Mouse (Mus musculus) stomach, postnatal 0 days (tissue): ENCODE data around the gene Stk11ip.

Source experiments
- CTCF ChIP-seq: IDR thresholded peaks from 2 replicates; pipeline ENCODE4 v1.5.1; 2016; ENCODE audit warnings: antibody characterized with exemption, low read depth, mild to moderate bottlenecking, moderate library complexity
- EP300 ChIP-seq: optimal IDR thresholded peaks from 2 replicates; pipeline ENCODE3; 2016; ENCODE audit warnings: antibody characterized with exemption

DNA sequence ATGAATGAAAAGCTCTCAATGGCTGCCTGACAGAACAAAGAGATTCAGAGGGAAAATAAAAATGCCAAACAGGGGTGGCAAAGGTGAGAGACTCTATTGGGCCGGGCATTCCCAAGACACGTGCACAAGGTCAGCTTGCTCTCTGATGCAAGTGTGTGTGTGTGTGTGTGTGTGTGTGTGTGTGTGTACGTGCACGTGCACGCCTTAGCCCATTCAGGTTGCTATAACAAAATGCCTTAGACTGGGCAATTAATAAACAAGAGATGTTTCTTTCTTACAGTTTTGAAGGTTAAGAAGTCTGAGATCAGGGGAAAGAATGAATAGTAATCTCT, 61.3 kb downstream of the Stk11ip start:
- no peak for TF ChIP-seq CTCF
- no peak for TF ChIP-seq EP300
